Mouse (Mus musculus) lung, postnatal 0 days (tissue): ENCODE measurements around the gene Gopc.

ENCODE experiments used
- CTCF ChIP-seq: IDR thresholded peaks from 2 replicates; pipeline ENCODE4 v1.5.1; 2016; ENCODE audit warnings: antibody characterized with exemption, mild to moderate bottlenecking
- EP300 ChIP-seq: IDR thresholded peaks from 2 replicates; pipeline ENCODE4 v1.6.1; 2016; ENCODE audit warnings: antibody characterized with exemption, mild to moderate bottlenecking, control low read depth

GRCm38 (mm10) chr10:52381321-52381801, 563 bp downstream of the Gopc start:
- no peak for TF ChIP-seq EP300
- TF ChIP-seq CTCF, result no peak
